Mouse (Mus musculus) cerebellum, adult 2 months (tissue): ENCODE data around the gene Tcf3.
A peak's percentile ranks its signal among the peaks of the same experiment; 100 is the strongest.

Experiments used
- CTCF ChIP-seq: fragments of 200-500 bp; IDR thresholded peaks from 2 replicates; pipeline ENCODE4 v1.5.1; 2011; ENCODE audit warnings: low read depth, mild to moderate bottlenecking, control low read depth, low read length, moderate library complexity, borderline replicate concordance; ENCODE audit not compliant: insufficient read depth
- POLR2A ChIP-seq: fragments of 200-500 bp; IDR thresholded peaks from 2 replicates; pipeline ENCODE4 v1.6.1; 2011; ENCODE audit warnings: low read length, control low read depth, borderline replicate concordance; ENCODE audit not compliant: insufficient read depth

GRCm38 (mm10) chr10:80387522-80387959 is 45.9 kb downstream of the Tcf3 start, which contains the start of gene Mex3d:
- no peak for TF ChIP-seq CTCF
- peak; percentile 22; the same call in 1 of the 2 replicates for TF ChIP-seq POLR2A
